Mouse (Mus musculus) bone marrow, adult 2 months (tissue): ENCODE measurements around the gene Grap2.

Experiments
- CTCF ChIP-seq: fragments of 200-500 bp; IDR thresholded peaks from 2 replicates; pipeline ENCODE4 v1.5.1; 2011; ENCODE audit warnings: low read length, control low read depth; ENCODE audit not compliant: control insufficient read depth, insufficient read depth
- POLR2A ChIP-seq: fragments of 200-500 bp; IDR thresholded peaks from 2 replicates; pipeline ENCODE4 v1.6.1; 2011; ENCODE audit warnings: low read depth, mild to moderate bottlenecking, control low read depth, low read length, borderline replicate concordance; ENCODE audit not compliant: control insufficient read depth

GRCm38 (mm10) chr15:80602487-80602886 lies 30.1 kb downstream of the Grap2 start:
- no peak for TF ChIP-seq POLR2A
- TF ChIP-seq CTCF, result no peak
